Mouse (Mus musculus) heart, adult 2 months (tissue): ENCODE results near the gene Usb1. TPM values are rescaled to one million over a fixed set of nuclear protein-coding genes. Genes with fewer than 3 reads are reported as not detected.
A peak's percentile ranks its signal among the peaks of the same experiment; 100 is the strongest.

Source experiments
- DNase-seq, 2 experiments: peaks; one replicate each; pipeline ENCODE4 v3.0.0; 2021
- H3K27ac ChIP-seq: fragments of 200-600 bp; 2 replicates; pipeline ENCODE4 v1.8.1; 2022
- H3K27me3 ChIP-seq: fragments of 200-500 bp; 2 replicates; pipeline ENCODE4 v1.6.1; 2012; ENCODE audit warnings: mild to moderate bottlenecking, low read length, inconsistent platforms, mixed read lengths; ENCODE audit not compliant: control insufficient read depth, insufficient read depth
- H3K36me3 ChIP-seq: fragments of 200-500 bp; 2 replicates; pipeline ENCODE4 v1.6.1; 2012; ENCODE audit warnings: low read length, inconsistent platforms; ENCODE audit not compliant: control insufficient read depth, insufficient read depth
- H3K4me1 ChIP-seq: fragments of 200-500 bp; 2 replicates; pipeline ENCODE4 v1.6.1; 2011; ENCODE audit warnings: low read length; ENCODE audit not compliant: control insufficient read depth, insufficient read depth
- H3K4me3 ChIP-seq: fragments of 200-600 bp; 2 replicates; pipeline ENCODE4 v1.8.1; 2022
- H3K79me2 ChIP-seq: fragments of 200-500 bp; replicated peaks from 2 replicates; pipeline ENCODE4 v1.6.1; 2012; ENCODE audit warnings: mild to moderate bottlenecking, inconsistent platforms, low read length, moderate library complexity, mixed read lengths; ENCODE audit not compliant: control insufficient read depth, insufficient read depth
- H3K9ac ChIP-seq: fragments of 200-500 bp; 2 replicates; pipeline ENCODE4 v1.6.1; 2012; ENCODE audit warnings: low read depth, mild to moderate bottlenecking, control low read depth, inconsistent platforms, low read length, mixed read lengths
- CTCF ChIP-seq: fragments of 200-600 bp; IDR thresholded peaks from 2 replicates; pipeline ENCODE4 v1.8.1; 2022; ENCODE audit warnings: antibody characterized with exemption, mild to moderate bottlenecking, moderate library complexity
- EP300 ChIP-seq: fragments of 200-500 bp; IDR thresholded peaks from 2 replicates; pipeline ENCODE4 v1.6.1; 2011; ENCODE audit warnings: low read depth, low read length, control low read depth; ENCODE audit not compliant: insufficient read depth
- POLR2A ChIP-seq: fragments of 200-500 bp; IDR thresholded peaks from 2 replicates; pipeline ENCODE4 v1.6.1; 2011; ENCODE audit warnings: mild to moderate bottlenecking, low read depth, low read length, control low read depth; ENCODE audit not compliant: insufficient read depth
- WGBS: fragments of 180-500 bp; shearing (Covaris S2); methylation state at CpG from one replicate; pipeline ENCODE4 v1.1.7; 2018; 5-methylcytosine and 5-hydroxymethylcytosine counted together
- intact Hi-C: fragments of 180-260 bp; cut with DNase I; formaldehyde crosslinking; loops from one replicate; pipeline ENCODE4 v1.15.1; 2025
- polyA plus RNA-seq: library from polyadenylated mRNA; depleted of rRNA; stranded (reverse); fragments of >200 nt; gene quantifications from 2 replicates; pipeline ENCODE4 v1.2.3, GENCODE M21; 2012
- total RNA-seq, 2 experiments: library from RNA; stranded (reverse); gene quantifications; 2 replicates each; pipeline ENCODE4 v1.2.3; 2021

Usb1 gene
- total and polyA plus RNA-seq, 3 experiments, result 12.2 to 23.9 (median 15.2) TPM

DNA sequence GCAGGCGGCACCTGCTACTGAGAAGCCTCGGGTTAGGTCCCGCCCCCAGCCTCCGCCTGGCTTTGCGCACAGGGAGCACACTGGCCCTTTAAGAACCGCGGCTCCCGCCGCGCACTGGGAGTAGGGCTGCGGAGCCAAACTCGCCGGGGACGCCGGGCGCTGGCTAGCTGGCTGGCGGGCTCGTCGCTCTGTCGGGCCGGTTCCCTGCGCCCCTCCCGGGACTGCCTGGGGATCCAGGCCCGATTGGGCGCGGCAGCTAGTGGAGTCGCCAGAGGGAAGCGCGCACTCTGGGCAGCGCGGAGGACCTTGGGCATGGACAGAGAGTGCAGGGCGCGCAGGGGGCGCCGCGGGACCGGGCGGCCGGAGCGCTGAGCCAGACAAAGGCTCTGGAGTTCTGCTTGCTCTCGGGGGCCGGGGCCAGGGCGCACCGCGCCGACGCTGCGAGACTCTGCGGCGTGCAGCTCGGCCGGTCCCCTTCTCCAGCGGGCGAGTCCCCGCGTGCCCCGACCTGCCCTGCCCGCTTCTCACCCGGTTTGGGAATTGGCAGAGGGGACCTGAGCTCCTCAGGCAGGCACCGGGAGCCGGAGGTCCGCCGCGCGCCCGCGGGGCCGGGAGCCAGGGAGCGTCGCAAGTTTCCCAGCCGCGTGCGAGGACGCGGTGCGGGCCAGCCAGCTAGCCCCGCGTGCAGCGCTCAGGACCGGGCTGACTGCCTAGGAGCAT lies 20.2 kb downstream of the Usb1 start, which contains the start of gene Mmp15:
TSS of gene Mmp15 (plus strand) at position 118 of the 720 bp plus-strand sequence.
- Histone ChIP-seq H3K4me1 (peaks cover 32% of the 10 kb centered on the region), H3K27me3 (no peaks in the 10 kb centered on the region), H3K79me2 (peaks cover 3% of the 10 kb centered on the region; the same call in 1 of the 2 replicates), H3K36me3 (peaks cover 4% of the 10 kb centered on the region), H3K4me3 (peak within 1 kb of the TSS; percentile 83), H3K9ac (peak within 1 kb of the TSS; percentile 94), H3K27ac (peak within 1 kb of the TSS; percentile 98)
- 1% methylated on average over 77 of the region's 80 CpGs for WGBS
- TF ChIP-seq POLR2A (peak; percentile 82), CTCF (no peak), EP300 (0 out of 2 replicates have a peak, but pooled peaks have one; percentile 13)
- intact Hi-C loops, result loop anchor here (1.0 to 2.0 kb wide), 2 partner anchors 40 to 75 kb away; no protein-coding TSS in a partner anchor
- peak; percentile 90 for DNase-seq

DNA sequence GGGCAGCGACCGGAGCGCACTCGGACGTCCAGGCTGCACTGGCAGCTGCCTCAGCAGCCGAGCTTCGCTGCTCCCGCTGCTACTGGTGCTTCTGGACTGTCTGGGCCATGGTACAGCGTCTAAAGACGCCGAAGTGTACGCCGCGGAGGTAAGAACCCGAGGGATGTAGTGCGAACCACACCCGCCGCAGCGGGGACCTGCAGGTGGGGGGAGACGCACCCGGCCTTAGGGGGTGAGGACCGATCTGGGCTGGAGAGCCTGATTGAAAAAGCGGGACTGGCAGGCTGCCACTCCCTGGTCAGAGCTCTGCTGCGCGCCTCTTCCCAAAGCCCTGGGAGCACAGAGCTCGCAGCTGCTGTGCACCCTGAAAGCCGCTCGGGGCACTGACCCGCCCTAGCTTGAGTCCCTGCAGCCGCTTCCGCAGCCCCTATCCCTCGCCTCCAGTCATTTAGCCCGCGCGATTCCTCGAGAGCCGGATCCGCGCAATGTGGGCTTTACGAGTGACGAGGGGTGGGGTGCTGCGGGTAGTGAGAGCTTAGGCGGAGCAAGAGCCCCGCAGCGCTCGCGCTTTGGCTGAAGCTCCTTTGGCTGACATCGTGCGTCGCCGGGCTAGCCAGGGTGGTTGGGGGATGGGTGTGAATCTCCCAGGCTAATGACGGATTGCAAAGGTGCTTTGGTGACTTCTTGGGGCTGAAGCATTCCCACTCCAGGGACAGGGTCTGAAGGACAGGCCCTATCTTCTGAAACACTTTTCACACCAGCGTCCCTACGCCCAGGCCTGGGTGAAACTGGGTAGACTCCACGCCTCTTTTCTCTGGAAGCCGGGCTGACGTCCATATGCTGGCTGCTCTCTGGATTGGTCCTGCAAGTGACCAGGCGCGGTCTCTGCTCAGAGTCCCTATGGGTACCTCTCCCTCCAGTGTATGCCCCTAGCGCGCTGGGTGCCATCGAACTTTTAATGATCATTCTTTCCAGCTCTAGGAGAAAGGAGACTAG lies 21.1 kb downstream of the Usb1 start:
- Histone ChIP-seq H3K9ac (peak overlapping the region; percentile 94), H3K79me2 (peaks cover 3% of the 10 kb centered on the region; the same call in 1 of the 2 replicates), H3K27me3 (no peaks in the 10 kb centered on the region), H3K27ac (peak overlapping the region; percentile 98), H3K4me3 (peak overlapping the region; percentile 83), H3K4me1 (peaks cover 34% of the 10 kb centered on the region), H3K36me3 (peaks cover 10% of the 10 kb centered on the region)
- intact Hi-C loops, result loop anchor here (1.0 to 2.0 kb wide), 3 partner anchors 21 to 74 kb away; no protein-coding TSS in a partner anchor
- WGBS, result 4% methylated on average over 62 of the region's 62 CpGs
- TF ChIP-seq CTCF (peak; percentile 35; the same call in 1 of the 2 replicates), EP300 (no peak)
- peak; percentile 74 for DNase-seq

- H3K27me3 ChIP-seq, result no peaks in the 10 kb centered on the region
- peaks cover 35% of the 10 kb centered on the region for H3K4me1 ChIP-seq
- peak overlapping the region; percentile 83 for H3K4me3 ChIP-seq
- peak overlapping the region; percentile 98 for H3K27ac ChIP-seq
- intact Hi-C loops, result no loop called here
- no peak for DNase-seq
- H3K79me2 ChIP-seq, result peaks cover 4% of the 10 kb centered on the region; the same call in 1 of the 2 replicates
- peak overlapping the region; percentile 25; the same call in 1 of the 2 replicates for H3K9ac ChIP-seq
- H3K36me3 ChIP-seq, result peaks cover 16% of the 10 kb centered on the region
- no peak for TF ChIP-seq CTCF
- TF ChIP-seq EP300, result no peak
- TF ChIP-seq POLR2A, result no peak
- WGBS, result 33% methylated on average over 2 of the region's 2 CpGs
These were observed 22.5 kb downstream of the Usb1 start for GRCm38 (mm10) chr8:95354606-95355005.

- TF ChIP-seq POLR2A (no peak), EP300 (no peak), CTCF (no peak)
- H3K4me3 ChIP-seq, result no peak overlapping the region
These were observed 26.7 kb downstream of the Usb1 start for GRCm38 (mm10) chr8:95358550-95359411.

DNA sequence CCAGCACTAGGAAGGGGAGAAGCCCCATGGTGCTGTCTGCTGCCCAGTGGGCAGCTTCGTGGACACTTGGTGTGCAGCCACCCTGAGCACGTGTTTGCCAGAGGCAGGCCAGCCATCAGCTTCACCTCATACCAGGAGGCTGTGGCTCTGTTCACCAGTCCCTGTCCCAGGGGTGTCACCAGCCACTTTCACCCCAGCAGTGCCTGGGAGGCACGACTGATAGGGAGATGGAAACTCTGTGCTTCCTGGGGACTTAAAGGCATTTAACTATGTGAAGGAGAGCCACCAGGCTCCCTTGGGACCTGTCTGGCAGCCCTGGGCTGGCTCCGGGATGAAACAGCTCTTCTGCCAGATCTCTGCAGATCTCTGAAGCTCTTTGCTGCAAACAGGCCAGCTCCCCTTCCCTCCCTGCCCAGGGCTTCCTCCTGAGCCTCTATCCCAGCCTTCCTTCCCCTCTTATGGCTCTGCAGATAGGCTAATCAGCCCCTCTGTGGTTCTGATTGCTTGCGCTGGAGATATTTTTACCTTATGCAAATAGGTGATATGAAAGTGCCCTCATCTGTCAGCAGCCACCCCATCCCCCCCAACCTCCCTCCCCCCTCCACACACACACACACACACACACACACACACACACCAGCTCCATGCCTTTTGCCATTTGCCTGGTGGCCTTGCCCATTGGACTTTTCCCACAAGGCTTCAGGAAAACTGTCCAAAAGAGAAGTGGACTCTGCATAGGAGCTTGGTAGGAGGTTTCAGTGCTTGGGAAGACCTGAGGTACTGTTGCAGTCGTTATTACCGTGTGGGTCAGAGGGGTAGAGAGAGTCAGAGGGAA lies 28.3 kb downstream of the Usb1 start:
- H3K27me3 ChIP-seq, result no peaks in the 10 kb centered on the region
- TF ChIP-seq CTCF (no peak), EP300 (0 out of 2 replicates have a peak, but pooled peaks have one; percentile 23), POLR2A (0 out of 2 replicates have a peak, but pooled peaks have one; percentile 52)
- H3K79me2 ChIP-seq, result peaks cover 11% of the 10 kb centered on the region
- DNase-seq, result peak; percentile 57 to 58
- WGBS, result 13% methylated on average over 7 of the region's 7 CpGs
- intact Hi-C loops, result no loop called here
- H3K36me3 ChIP-seq, result peaks cover 23% of the 10 kb centered on the region
- peak overlapping the region; percentile 14; the same call in 1 of the 2 replicates for H3K9ac ChIP-seq
- no peak overlapping the region for H3K4me3 ChIP-seq
- H3K27ac ChIP-seq, result peak overlapping the region; percentile 70
- peaks cover 38% of the 10 kb centered on the region for H3K4me1 ChIP-seq

More at GRCm38 (mm10) chr8:95358550-95359411, 26.7 kb downstream of the Usb1 start:
- peak overlapping the region; percentile 72 for H3K27ac ChIP-seq
- H3K4me1 ChIP-seq, result peaks cover 50% of the 10 kb centered on the region
- peaks cover 23% of the 10 kb centered on the region for H3K36me3 ChIP-seq
- peaks cover 13% of the 10 kb centered on the region for H3K79me2 ChIP-seq
- DNase-seq, result peak; percentile 57 to 66
- 19% methylated on average over 8 of the region's 8 CpGs for WGBS
- peak overlapping the region; percentile 43 for H3K9ac ChIP-seq
- intact Hi-C loops, result no loop called here
- no peaks in the 10 kb centered on the region for H3K27me3 ChIP-seq
